Mouse (Mus musculus): Measurements from ENCODE around the gene Slc43a3. TPM values are rescaled to one million over a fixed set of nuclear protein-coding genes. Genes with fewer than 3 reads are reported as not detected.

The Slc43a3 gene
- polyA plus RNA-seq, 1 experiment = 4.9 TPM

- TF ChIP-seq EP300 (IDR thresholded peaks at IDR 0.05; ENCODE audit: insufficient read depth, low read depth, low read length) = no peak
- no peak for TF ChIP-seq POLR2A (IDR thresholded peaks at IDR 0.05; ENCODE audit: insufficient read depth, low read length)
- no peak for TF ChIP-seq CTCF (IDR thresholded peaks at IDR 0.05; ENCODE audit: low read depth, low read length)
- no peak overlapping the region for H3K27ac ChIP-seq (ENCODE audit: insufficient read depth, low read length)
- no peaks in the 10 kb centered on the region for H3K4me1 ChIP-seq (ENCODE audit: control insufficient read depth, insufficient read depth, low read length)
- H3K9ac ChIP-seq (ENCODE audit: low read depth, poor library complexity, severe bottlenecking) = no peak overlapping the region
- no peaks in the 10 kb centered on the region for H3K27me3 ChIP-seq (ENCODE audit: control insufficient read depth, insufficient read depth, low read length, poor library complexity, severe bottlenecking)
- no peaks in the 10 kb centered on the region for H3K36me3 ChIP-seq (ENCODE audit: control insufficient read depth, insufficient read depth, low read length, poor library complexity, severe bottlenecking)
- no peak overlapping the region for H3K4me3 ChIP-seq (ENCODE audit: low read depth, low read length)
- no peaks in the 10 kb centered on the region for H3K9me3 ChIP-seq (replicated peaks; ENCODE audit: control insufficient read depth, insufficient read depth, low read length, poor library complexity, severe bottlenecking)
Measured at GRCm38 (mm10) chr2:84934649-84935007, 1.8 kb upstream of the Slc43a3 start.

- Histone ChIP-seq H3K36me3 (ENCODE audit: control insufficient read depth, insufficient read depth, low read length, poor library complexity, severe bottlenecking) (no peaks in the 10 kb centered on the region), H3K27me3 (ENCODE audit: control insufficient read depth, insufficient read depth, low read length, poor library complexity, severe bottlenecking) (no peaks in the 10 kb centered on the region), H3K27ac (ENCODE audit: insufficient read depth, low read length) (no peak overlapping the region), H3K9me3 (replicated peaks; ENCODE audit: control insufficient read depth, insufficient read depth, low read length, poor library complexity, severe bottlenecking) (no peaks in the 10 kb centered on the region), H3K9ac (ENCODE audit: low read depth, poor library complexity, severe bottlenecking) (no peak overlapping the region), H3K4me3 (ENCODE audit: low read depth, low read length) (no peak overlapping the region), H3K4me1 (ENCODE audit: control insufficient read depth, insufficient read depth, low read length) (no peaks in the 10 kb centered on the region)
- TF ChIP-seq EP300 (IDR thresholded peaks at IDR 0.05; ENCODE audit: insufficient read depth, low read depth, low read length) (no peak), CTCF (IDR thresholded peaks at IDR 0.05; ENCODE audit: low read depth, low read length) (no peak), POLR2A (IDR thresholded peaks at IDR 0.05; ENCODE audit: insufficient read depth, low read length) (no peak)
Measured at GRCm38 (mm10) chr2:84935065-84935464, 1.3 kb upstream of the Slc43a3 start.

- H3K9ac ChIP-seq (ENCODE audit: low read depth, poor library complexity, severe bottlenecking) = no peak overlapping the region
- H3K27me3 ChIP-seq (ENCODE audit: control insufficient read depth, insufficient read depth, low read length, poor library complexity, severe bottlenecking) = no peaks in the 10 kb centered on the region
- no peaks in the 10 kb centered on the region for H3K4me1 ChIP-seq (ENCODE audit: control insufficient read depth, insufficient read depth, low read length)
- H3K27ac ChIP-seq (ENCODE audit: insufficient read depth, low read length) = no peak overlapping the region
- H3K36me3 ChIP-seq (ENCODE audit: control insufficient read depth, insufficient read depth, low read length, poor library complexity, severe bottlenecking) = no peaks in the 10 kb centered on the region
- H3K4me3 ChIP-seq (ENCODE audit: low read depth, low read length) = no peak overlapping the region
- TF ChIP-seq EP300 (IDR thresholded peaks at IDR 0.05; ENCODE audit: insufficient read depth, low read depth, low read length) (no peak), CTCF (IDR thresholded peaks at IDR 0.05; ENCODE audit: low read depth, low read length) (no peak), POLR2A (IDR thresholded peaks at IDR 0.05; ENCODE audit: insufficient read depth, low read length) (no peak)
- no peaks in the 10 kb centered on the region for H3K9me3 ChIP-seq (replicated peaks; ENCODE audit: control insufficient read depth, insufficient read depth, low read length, poor library complexity, severe bottlenecking)
Measured at GRCm38 (mm10) chr2:84937491-84938150, 1.2 kb downstream of the Slc43a3 start.

GRCm38 (mm10) chr2:84938249-84938946 lies 2.0 kb downstream of the Slc43a3 start:
- no peak overlapping the region for H3K27ac ChIP-seq (ENCODE audit: insufficient read depth, low read length)

GRCm38 (mm10) chr2:84939306-84939705 lies 2.9 kb downstream of the Slc43a3 start:
- no peak overlapping the region for H3K9ac ChIP-seq (ENCODE audit: low read depth, poor library complexity, severe bottlenecking)
- no peaks in the 10 kb centered on the region for H3K27me3 ChIP-seq (ENCODE audit: control insufficient read depth, insufficient read depth, low read length, poor library complexity, severe bottlenecking)
- H3K9me3 ChIP-seq (replicated peaks; ENCODE audit: control insufficient read depth, insufficient read depth, low read length, poor library complexity, severe bottlenecking) = no peaks in the 10 kb centered on the region
- H3K36me3 ChIP-seq (ENCODE audit: control insufficient read depth, insufficient read depth, low read length, poor library complexity, severe bottlenecking) = no peaks in the 10 kb centered on the region
- TF ChIP-seq CTCF (IDR thresholded peaks at IDR 0.05; ENCODE audit: low read depth, low read length) = no peak
- no peak for TF ChIP-seq EP300 (IDR thresholded peaks at IDR 0.05; ENCODE audit: insufficient read depth, low read depth, low read length)
- TF ChIP-seq POLR2A (IDR thresholded peaks at IDR 0.05; ENCODE audit: insufficient read depth, low read length) = no peak
- no peak overlapping the region for H3K27ac ChIP-seq (ENCODE audit: insufficient read depth, low read length)
- H3K4me1 ChIP-seq (ENCODE audit: control insufficient read depth, insufficient read depth, low read length) = no peaks in the 10 kb centered on the region
- no peak overlapping the region for H3K4me3 ChIP-seq (ENCODE audit: low read depth, low read length)

More at GRCm38 (mm10) chr2:84938249-84938946, 2.0 kb downstream of the Slc43a3 start:
- no peaks in the 10 kb centered on the region for H3K4me1 ChIP-seq (ENCODE audit: control insufficient read depth, insufficient read depth, low read length)
- TF ChIP-seq POLR2A (IDR thresholded peaks at IDR 0.05; ENCODE audit: insufficient read depth, low read length) (no peak), CTCF (IDR thresholded peaks at IDR 0.05; ENCODE audit: low read depth, low read length) (no peak), EP300 (IDR thresholded peaks at IDR 0.05; ENCODE audit: insufficient read depth, low read depth, low read length) (no peak)
- H3K9me3 ChIP-seq (replicated peaks; ENCODE audit: control insufficient read depth, insufficient read depth, low read length, poor library complexity, severe bottlenecking) = no peaks in the 10 kb centered on the region
- no peaks in the 10 kb centered on the region for H3K27me3 ChIP-seq (ENCODE audit: control insufficient read depth, insufficient read depth, low read length, poor library complexity, severe bottlenecking)
- no peak overlapping the region for H3K9ac ChIP-seq (ENCODE audit: low read depth, poor library complexity, severe bottlenecking)
- H3K36me3 ChIP-seq (ENCODE audit: control insufficient read depth, insufficient read depth, low read length, poor library complexity, severe bottlenecking) = no peaks in the 10 kb centered on the region
- no peak overlapping the region for H3K4me3 ChIP-seq (ENCODE audit: low read depth, low read length)

GRCm38 (mm10) chr2:84939711-84940110 lies 3.3 kb downstream of the Slc43a3 start:
- no peak overlapping the region for H3K4me3 ChIP-seq (ENCODE audit: low read depth, low read length)
- no peak overlapping the region for H3K27ac ChIP-seq (ENCODE audit: insufficient read depth, low read length)
- no peak overlapping the region for H3K9ac ChIP-seq (ENCODE audit: low read depth, poor library complexity, severe bottlenecking)

More at GRCm38 (mm10) chr2:84939711-84940110, 3.3 kb downstream of the Slc43a3 start:
- Histone ChIP-seq H3K36me3 (ENCODE audit: control insufficient read depth, insufficient read depth, low read length, poor library complexity, severe bottlenecking) (no peaks in the 10 kb centered on the region), H3K9me3 (replicated peaks; ENCODE audit: control insufficient read depth, insufficient read depth, low read length, poor library complexity, severe bottlenecking) (no peaks in the 10 kb centered on the region), H3K4me1 (ENCODE audit: control insufficient read depth, insufficient read depth, low read length) (no peaks in the 10 kb centered on the region), H3K27me3 (ENCODE audit: control insufficient read depth, insufficient read depth, low read length, poor library complexity, severe bottlenecking) (no peaks in the 10 kb centered on the region)
- no peak for TF ChIP-seq EP300 (IDR thresholded peaks at IDR 0.05; ENCODE audit: insufficient read depth, low read depth, low read length)
- no peak for TF ChIP-seq POLR2A (IDR thresholded peaks at IDR 0.05; ENCODE audit: insufficient read depth, low read length)
- TF ChIP-seq CTCF (IDR thresholded peaks at IDR 0.05; ENCODE audit: low read depth, low read length) = no peak
